Mouse (Mus musculus) midbrain, postnatal 0 days (tissue): ENCODE results near the gene Pin1rt1. TPM values are rescaled to one million over a fixed set of nuclear protein-coding genes. Genes with fewer than 3 reads are reported as not detected.
A peak's percentile ranks its signal among the peaks of the same experiment; 100 is the strongest.

Experiments used
- ATAC-seq: fragments of 200-750 bp; cut with Nextera tagmentation; 2 replicates; pipeline ENCODE4 v1.8.0; 2017; ENCODE audit warnings: moderate number of reproducible peaks, mild to moderate bottlenecking, moderate TSS enrichment, moderate library complexity; ENCODE audit not compliant: low FRiP score
- DNase-seq: peaks from one replicate; pipeline ENCODE4 v3.0.0-alpha.2; 2015; ENCODE audit warnings: low spot score
- H3K27ac ChIP-seq: fragments of 300-500 bp; sonication (generic); 2 replicates; pipeline ENCODE4 v1.5.1; 2014; ENCODE audit warnings: low read depth, mild to moderate bottlenecking, low read length, mixed read lengths
- H3K27me3 ChIP-seq: fragments of 300-500 bp; sonication (generic); 2 replicates; pipeline ENCODE4 v1.6.1; 2014; ENCODE audit warnings: low read length, control low read depth, mixed read lengths; ENCODE audit not compliant: insufficient read depth
- H3K36me3 ChIP-seq: fragments of 300-500 bp; sonication (generic); 2 replicates; pipeline ENCODE4 v1.6.1; 2014; ENCODE audit warnings: low read length, control low read depth, mixed read lengths; ENCODE audit not compliant: insufficient read depth
- H3K4me1 ChIP-seq: fragments of 300-500 bp; sonication (generic); 2 replicates; pipeline ENCODE4 v1.6.1; 2014; ENCODE audit warnings: mild to moderate bottlenecking, control low read depth, antibody characterized with exemption, low read length, mixed read lengths; ENCODE audit not compliant: insufficient read depth
- H3K4me2 ChIP-seq: fragments of 300-500 bp; sonication (generic); 2 replicates; pipeline ENCODE4 v1.6.1; 2014; ENCODE audit warnings: low read depth, mild to moderate bottlenecking, low read length, mixed read lengths; ENCODE audit not compliant: poor library complexity, severe bottlenecking
- H3K4me3 ChIP-seq: fragments of 300-500 bp; sonication (generic); 2 replicates; pipeline ENCODE4 v1.5.1; 2014; ENCODE audit warnings: low read depth, mild to moderate bottlenecking, low read length, moderate library complexity
- H3K9ac ChIP-seq: fragments of 300-500 bp; sonication (generic); replicated peaks from 2 replicates; pipeline ENCODE4 v1.6.1; 2014; ENCODE audit warnings: mild to moderate bottlenecking, low read length, moderate library complexity, mixed read lengths; ENCODE audit not compliant: poor library complexity, severe bottlenecking
- H3K9me3 ChIP-seq: fragments of 300-500 bp; sonication (generic); 2 replicates; pipeline ENCODE4 v1.6.1; 2016; ENCODE audit warnings: low read length, control low read depth
- CTCF ChIP-seq: IDR thresholded peaks from 2 replicates; pipeline ENCODE4 v1.5.1; 2016; ENCODE audit warnings: antibody characterized with exemption, mild to moderate bottlenecking
- WGBS: fragments of 180-500 bp; shearing (Covaris S2); extraction: QIAGEN DNeasy Blood & Tissue Kit; methylation state at CpG from one replicate; pipeline ENCODE4 v1.1.7; 2014; 5-methylcytosine and 5-hydroxymethylcytosine counted together
- polyA plus RNA-seq: library from polyadenylated mRNA; unstranded; fragments of >200 nt; fragmentation: Nextera tagmentation; extraction: Ambion mirVana; gene quantifications from 2 replicates; pipeline ENCODE4 v1.2.1, GENCODE M21; 2015
- total RNA-seq: library from RNA; depleted of rRNA; stranded (reverse); fragments of >200 nt; gene quantifications from 2 replicates; pipeline ENCODE4 v1.2.3, GENCODE M21; 2014; rRNA removed

Gene Pin1rt1
- total and polyA plus RNA-seq, 2 experiments from 2014 or later, result not detected

- H3K9me3 ChIP-seq, result no peaks in the 10 kb centered on the region
- H3K36me3 ChIP-seq, result peaks cover 29% of the 10 kb centered on the region
- H3K9ac ChIP-seq, result no peak overlapping the region
- DNase-seq (no peak), ATAC-seq (no peak)
- no peak for TF ChIP-seq CTCF
- no peaks in the 10 kb centered on the region for H3K27me3 ChIP-seq
- WGBS, result 84% methylated on average over 3 of the region's 3 CpGs
- H3K4me1 ChIP-seq, result no peaks in the 10 kb centered on the region
- no peak overlapping the region for H3K4me2 ChIP-seq
- no peak overlapping the region for H3K4me3 ChIP-seq
- H3K27ac ChIP-seq, result no peak overlapping the region
These were observed 38.9 kb downstream of the Pin1rt1 start for GRCm38 (mm10) chr2:104677326-104677725.

DNA sequence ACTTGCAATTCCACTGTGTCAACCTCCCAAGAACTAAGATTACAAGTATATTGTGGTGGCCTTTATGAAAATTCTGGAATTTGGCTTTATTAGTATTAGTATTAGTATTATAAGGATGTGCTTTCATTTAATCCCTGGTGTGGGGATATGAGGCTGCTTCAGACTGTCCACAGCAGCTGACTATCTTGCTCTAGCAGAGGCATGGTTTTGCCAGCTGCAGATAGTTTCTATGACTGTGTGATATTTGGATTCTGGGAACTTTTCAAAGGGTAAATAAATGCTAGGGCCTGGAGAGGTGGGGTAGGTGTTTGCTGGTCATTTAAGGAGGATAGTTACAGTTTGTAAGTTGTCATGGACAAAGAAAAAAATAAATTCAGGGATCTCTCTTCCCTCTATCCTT, 44.5 kb downstream of the Pin1rt1 start:
- H3K36me3 ChIP-seq, result peaks cover 10% of the 10 kb centered on the region; the same call in 1 of the 2 replicates
- no peak for TF ChIP-seq CTCF

GRCm38 (mm10) chr2:104669122-104669804, 46.9 kb downstream of the Pin1rt1 start:
- Histone ChIP-seq H3K4me2 (no peak overlapping the region), H3K4me3 (no peak overlapping the region), H3K9ac (no peak overlapping the region), H3K4me1 (no peaks in the 10 kb centered on the region), H3K27ac (no peak overlapping the region), H3K27me3 (no peaks in the 10 kb centered on the region), H3K36me3 (peaks cover 18% of the 10 kb centered on the region; the same call in 1 of the 2 replicates), H3K9me3 (no peaks in the 10 kb centered on the region)
- 91% methylated on average over 6 of the region's 6 CpGs for WGBS
- no peak for ATAC-seq
- no peak for DNase-seq
- peak; percentile 40; the same call in 1 of the 2 replicates for TF ChIP-seq CTCF

More for the DNA sequence above, 44.5 kb downstream of the Pin1rt1 start:
- no peak overlapping the region for H3K27ac ChIP-seq
- H3K4me3 ChIP-seq, result no peak overlapping the region
- H3K9me3 ChIP-seq, result no peaks in the 10 kb centered on the region
- DNase-seq, result no peak
- H3K4me2 ChIP-seq, result no peak overlapping the region
- no peaks in the 10 kb centered on the region for H3K27me3 ChIP-seq
- no peak for ATAC-seq
- no peak overlapping the region for H3K9ac ChIP-seq
- no peaks in the 10 kb centered on the region for H3K4me1 ChIP-seq

Other genes with a start within 250 kb of the Pin1rt1 start
- gene Hipk3, start 221.9 kb downstream of the Pin1rt1 start, total RNA-seq, result 43.7 and 44.2 TPM in 2 replicates
- 5.3 and 5.8 TPM in 2 replicates for gene Hipk3, start 221.9 kb downstream of the Pin1rt1 start, polyA plus RNA-seq
- 19.1 and 30.3 TPM in 2 replicates for gene Cstf3, start 125.9 kb downstream of the Pin1rt1 start, total RNA-seq
- 58.9 and 72.0 TPM in 2 replicates for gene Cstf3, start 125.9 kb downstream of the Pin1rt1 start, polyA plus RNA-seq
- gene Tcp11l1, start 4.2 kb downstream of the Pin1rt1 start, total RNA-seq, result 27.8 and 28.2 TPM in 2 replicates
- 51.6 and 58.8 TPM in 2 replicates for gene Tcp11l1, start 4.2 kb downstream of the Pin1rt1 start, polyA plus RNA-seq
- gene Depdc7, start 26.5 kb upstream of the Pin1rt1 start, total RNA-seq, result 1.9 and 2.3 TPM in 2 replicates
- 0.90 and 1.5 TPM in 2 replicates for gene Depdc7, start 26.5 kb upstream of the Pin1rt1 start, polyA plus RNA-seq
- gene Qser1, start 100.4 kb upstream of the Pin1rt1 start, total RNA-seq, result 14.1 TPM in 2 replicates
- 2.9 and 3.4 TPM in 2 replicates for gene Qser1, start 100.4 kb upstream of the Pin1rt1 start, polyA plus RNA-seq
- 1.5 and 3.9 TPM in 2 replicates for gene Prrg4, start 133.5 kb upstream of the Pin1rt1 start, total RNA-seq
- gene Prrg4, start 133.5 kb upstream of the Pin1rt1 start, polyA plus RNA-seq, result 0.58 and 0.98 TPM in 2 replicates
- 0.71 TPM in 1 of 2 replicates, not detected in the other for gene Ccdc73, start 151.4 kb upstream of the Pin1rt1 start, total RNA-seq
- 4.5 and 4.9 TPM in 2 replicates for gene Ccdc73, start 151.4 kb upstream of the Pin1rt1 start, polyA plus RNA-seq